Mouse (Mus musculus): ENCODE data around the gene Tmtc4. TPM values are rescaled to one million over a fixed set of nuclear protein-coding genes. Genes with fewer than 3 reads are reported as not detected.

The Tmtc4 gene
- polyA plus RNA-seq, 1 experiment = 17.0 TPM

GRCm38 (mm10) chr14:122876723-122877122, 107.1 kb downstream of the Tmtc4 start:
- DNase-seq (ENCODE audit: extremely low spot score in 1 of 2, low spot score in 1 of 2) = no peak

GRCm38 (mm10) chr14:122876163-122876562, 107.7 kb downstream of the Tmtc4 start:
- DNase-seq (ENCODE audit: extremely low spot score in 1 of 2, low spot score in 1 of 2) = peak; percentile 71 to 93

GRCm38 (mm10) chr14:122875636-122876035, 108.2 kb downstream of the Tmtc4 start:
- DNase-seq (ENCODE audit: extremely low spot score in 1 of 2, low spot score in 1 of 2) = no peak

GRCm38 (mm10) chr14:122875056-122875455, 108.8 kb downstream of the Tmtc4 start:
- DNase-seq (ENCODE audit: extremely low spot score in 1 of 2, low spot score in 1 of 2) = no peak

GRCm38 (mm10) chr14:122872612-122873011, 111.2 kb downstream of the Tmtc4 start:
- no peak for DNase-seq (ENCODE audit: extremely low spot score in 1 of 2, low spot score in 1 of 2)

- DNase-seq (ENCODE audit: extremely low spot score in 1 of 2, low spot score in 1 of 2) = no peak
Measured at GRCm38 (mm10) chr14:122871841-122872580, 111.8 kb downstream of the Tmtc4 start.

- no peak for DNase-seq (ENCODE audit: extremely low spot score in 1 of 2, low spot score in 1 of 2)
Measured at GRCm38 (mm10) chr14:122869831-122870230, 114.0 kb downstream of the Tmtc4 start.

Other genes with a start within 250 kb of the Tmtc4 start
- gene Ggact, start 70.3 kb downstream of the Tmtc4 start, polyA plus RNA-seq (2012; rRNA removed) = 53.7 and 58.8 TPM in 2 replicates